Mouse (Mus musculus) C2C12 (cell line): ENCODE measurements at regions not wholly inside any gene's neighbourhood (a gene's known extent, or its start where the extent isn't known, plus 50 kb on each side); places are given as distances from the start of the nearest gene placed in this dataset.

ENCODE experiments used
- CEBPB ChIP-seq: IDR thresholded peaks from one replicate; pipeline ENCODE4 v1.6.1; 2011; ENCODE audit warnings: low read depth, mild to moderate bottlenecking, control low read depth, moderate library complexity
- CTCF ChIP-seq: IDR thresholded peaks from one replicate; pipeline ENCODE4 v1.5.1; 2011; ENCODE audit not compliant: control insufficient read depth, insufficient read depth, insufficient read length
- MAX ChIP-seq: IDR thresholded peaks from one replicate; pipeline ENCODE4 v1.6.1; 2011; ENCODE audit warnings: mild to moderate bottlenecking, control low read depth
- MYOG ChIP-seq: IDR thresholded peaks from one replicate; pipeline ENCODE4 v1.6.1; 2011; ENCODE audit not compliant: control insufficient read depth, insufficient read length; ENCODE audit errors: extremely low read depth

GRCm38 (mm10) chr14:99427049-99427448 lies 128.6 kb downstream of the Klf5 start:
- no peak for TF ChIP-seq CTCF
- TF ChIP-seq MYOG = no peak
- no peak for TF ChIP-seq MAX
- no peak for TF ChIP-seq CEBPB
